Mouse (Mus musculus): ENCODE measurements around the gene 4931406C07Rik.

- TF ChIP-seq HCFC1 (IDR thresholded peaks at IDR 0.05; ENCODE audit: borderline replicate concordance, insufficient read depth, low read length) (no peak), ZNF384 (IDR thresholded peaks at IDR 0.05; ENCODE audit: low read depth, low read length) (peak; percentile 76; the same call in 1 of the 2 replicates), CHD2 (IDR thresholded peaks at IDR 0.05; ENCODE audit: low read depth, low read length) (peak; percentile 95), MAFK (IDR thresholded peaks at IDR 0.05; ENCODE audit: insufficient read depth, low read depth, low read length) (no peak)
Measured at GRCm38 (mm10) chr9:15305503-15306397, 498 bp downstream of the 4931406C07Rik start, which contains the start of gene Taf1d.

All from ES-E14 (cell line).